23 mouse cellular contexts compared by ENCODE assay signal in the genomic region with DNA sequence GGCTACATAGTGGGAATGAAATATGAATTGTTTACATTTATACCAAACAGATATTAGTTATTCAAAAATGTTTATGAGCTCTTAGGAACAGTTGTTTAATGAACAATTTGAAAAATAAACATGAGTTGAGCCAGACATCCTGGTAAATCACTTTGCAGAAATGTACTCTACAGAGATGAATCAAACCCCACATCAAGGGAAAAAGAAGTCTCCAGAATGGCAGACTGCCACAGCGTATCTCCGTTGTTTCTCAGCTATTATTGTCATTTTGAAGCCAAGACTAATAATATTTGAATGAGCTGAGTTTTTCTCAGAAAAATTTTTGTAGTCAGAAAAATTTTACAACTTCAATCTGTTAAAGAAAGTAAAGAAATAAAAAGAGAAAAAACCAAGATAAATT.
DNase-seq lines count a peak whose midpoint lies in the region; ATAC-seq and TF ChIP-seq lines count a peak whose summit lies in the region.
"Had no signal": no experiment of that assay in that cellular context is flagged by ENCODE, and none has a peak within 500 bp of the region (broad histone marks: within the 10 kb centered on the region; RNA-seq: fewer than 3 reads in every experiment).

No protein-coding gene starts in this region.

- 74% methylated on average over 2 of the region's 2 CpGs for WGBS in kidney, postnatal 0 days
- 70% methylated on average over 2 of the region's 2 CpGs for WGBS in kidney, embryonic 16.5 days

- no peak overlapping the region for H3K4me2 ChIP-seq in kidney, postnatal 0 days (ENCODE audit: low read length)
- no peak overlapping the region for H3K4me2 ChIP-seq in kidney, embryonic 16.5 days (replicated peaks; ENCODE audit: low read depth, low read length)
- H3K4me2 ChIP-seq: forebrain, embryonic 13.5 days; heart, embryonic 13.5 days; hindbrain, embryonic 14.5 days had no signal

- no peaks in the 10 kb centered on the region for H3K4me1 ChIP-seq in kidney, postnatal 0 days (replicated peaks; ENCODE audit: insufficient read depth, low read length)
- no peaks in the 10 kb centered on the region for H3K4me1 ChIP-seq in kidney, embryonic 16.5 days (ENCODE audit: insufficient read depth, low read length)
- H3K4me1 ChIP-seq: forebrain, embryonic 10.5 days; forebrain, embryonic 13.5 days; heart, embryonic 10.5 days; heart, embryonic 13.5 days had no signal

- no peak overlapping the region for H3K27ac ChIP-seq in gastrocnemius, adult 2 months
- no peak overlapping the region for H3K27ac ChIP-seq in kidney, postnatal 0 days
- H3K27ac ChIP-seq in kidney, embryonic 16.5 days (ENCODE audit: low read length), result no peak overlapping the region
- H3K27ac ChIP-seq: forebrain, embryonic 10.5 days; forebrain, embryonic 13.5 days; heart, adult 2 months; heart, embryonic 10.5 days; heart, embryonic 13.5 days; hindbrain, embryonic 14.5 days; hindbrain, postnatal 0 days had no signal

- intact Hi-C loops in gastrocnemius, adult 2 months (cut with DNase I), result no loop called here

- ATAC-seq in kidney, postnatal 0 days (replicated peaks; ENCODE audit: low FRiP score, low read depth), result no peak
- no peak for ATAC-seq in kidney, embryonic 16.5 days (ENCODE audit: low FRiP score, low TSS enrichment)
- ATAC-seq: activated CD4-positive, CD25-positive, alpha-beta regulatory T cell, adult 4 months; forebrain, embryonic 13.5 days; forebrain, embryonic 16.5 days; hindbrain, postnatal 0 days; inflammation-experienced regulatory T-cells, adult 6 months had no signal

- H3K4me3 ChIP-seq in gastrocnemius, adult 2 months, result no peak overlapping the region
- no peak overlapping the region for H3K4me3 ChIP-seq in kidney, postnatal 0 days (replicated peaks; ENCODE audit: low read depth, low read length)
- H3K4me3 ChIP-seq in kidney, embryonic 16.5 days (ENCODE audit: low read length), result no peak overlapping the region
- H3K4me3 ChIP-seq: forebrain, embryonic 10.5 days; forebrain, embryonic 13.5 days; heart, adult 2 months; heart, embryonic 10.5 days; heart, embryonic 13.5 days had no signal

- TF ChIP-seq CTCF in gastrocnemius, adult 2 months (IDR thresholded peaks at IDR 0.05), result no peak
- no peak for TF ChIP-seq CTCF in kidney, postnatal 0 days (IDR thresholded peaks at IDR 0.05; ENCODE audit: low read depth)

- no peaks in the 10 kb centered on the region for H3K27me3 ChIP-seq in kidney, postnatal 0 days (ENCODE audit: insufficient read depth, low read length)
- H3K27me3 ChIP-seq in kidney, embryonic 16.5 days (ENCODE audit: insufficient read depth, low read length), result no peaks in the 10 kb centered on the region
- H3K27me3 ChIP-seq: forebrain, embryonic 13.5 days; heart, embryonic 13.5 days had no signal

- H3K9me3 ChIP-seq in kidney, postnatal 0 days (replicated peaks; ENCODE audit: low read length), result no peaks in the 10 kb centered on the region
- H3K9me3 ChIP-seq in kidney, embryonic 16.5 days (ENCODE audit: low read length), result no peaks in the 10 kb centered on the region
- H3K9me3 ChIP-seq: forebrain, embryonic 10.5 days; forebrain, embryonic 13.5 days; heart, embryonic 10.5 days; heart, embryonic 13.5 days had no signal

- peak; percentile 5 for DNase-seq in gastrocnemius, postnatal 10 days
- no peak for DNase-seq in gastrocnemius, adult 2 months
- DNase-seq in kidney, postnatal 0 days (ENCODE audit: low spot score), result peak; percentile 73
- peak; percentile 12 to 34 for DNase-seq in kidney, postnatal 4 days
- no peak for DNase-seq in kidney, adult 11 months
- DNase-seq: adrenal gland, adult 8-10 months; adrenal gland, postnatal 25 days; cerebellum, adult 18-20 months; cerebellum, adult 9-10 months; cerebellum, postnatal 14 days; heart, adult 2 months; heart, postnatal 14 days; heart, postnatal 4 days had no signal

- H3K36me3 ChIP-seq in kidney, postnatal 0 days (ENCODE audit: insufficient read depth, low read length), result no peaks in the 10 kb centered on the region
- H3K36me3 ChIP-seq in kidney, embryonic 16.5 days (ENCODE audit: insufficient read depth, low read length), result no peaks in the 10 kb centered on the region
- H3K36me3 ChIP-seq: forebrain, embryonic 10.5 days; heart, embryonic 10.5 days; heart, embryonic 13.5 days had no signal

- no peak overlapping the region for H3K9ac ChIP-seq in kidney, postnatal 0 days (ENCODE audit: low read depth, low read length)
- H3K9ac ChIP-seq in kidney, embryonic 16.5 days (replicated peaks; ENCODE audit: low read length), result no peak overlapping the region
- H3K9ac ChIP-seq: forebrain, embryonic 13.5 days; heart, embryonic 13.5 days; hindbrain, embryonic 14.5 days had no signal

Comparison
In these comparisons a context has a peak if more than half of its experiments do, and no peak if none do; other contexts are left out.
1. DNase-seq: peak in gastrocnemius, postnatal 10 days (single experiment), kidney, postnatal 0 days (single experiment) and kidney, postnatal 4 days (2 of 2); none in gastrocnemius, adult 2 months (single experiment) and kidney, adult 11 months (single experiment).